Mouse (Mus musculus) midbrain, embryonic 15.5 days (tissue): ENCODE data around the gene Ikzf2. TPM values are rescaled to one million over a fixed set of nuclear protein-coding genes. Genes with fewer than 3 reads are reported as not detected.

ENCODE experiments used
- ATAC-seq: fragments of 200-750 bp; cut with Nextera tagmentation; replicated peaks from 2 replicates; pipeline ENCODE4 v1.8.0; 2017; ENCODE audit warnings: moderate TSS enrichment
- H3K27ac ChIP-seq: fragments of 300-500 bp; sonication (generic); 2 replicates; pipeline ENCODE4 v1.5.1; 2015; ENCODE audit warnings: mild to moderate bottlenecking, inconsistent platforms
- H3K27me3 ChIP-seq: fragments of 300-500 bp; sonication (generic); replicated peaks from 2 replicates; pipeline ENCODE4 v1.6.1; 2015; ENCODE audit warnings: inconsistent platforms
- H3K36me3 ChIP-seq: fragments of 300-500 bp; sonication (generic); replicated peaks from 2 replicates; pipeline ENCODE4 v1.6.1; 2015; ENCODE audit warnings: inconsistent platforms
- H3K4me1 ChIP-seq: fragments of 300-500 bp; sonication (generic); 2 replicates; pipeline ENCODE4 v1.6.1; 2015; ENCODE audit warnings: inconsistent platforms
- H3K4me2 ChIP-seq: fragments of 300-500 bp; sonication (generic); 2 replicates; pipeline ENCODE4 v1.6.1; 2015; ENCODE audit warnings: inconsistent platforms, mild to moderate bottlenecking, moderate library complexity
- H3K4me3 ChIP-seq: fragments of 300-500 bp; sonication (generic); 2 replicates; pipeline ENCODE4 v1.5.1; 2015; ENCODE audit warnings: mild to moderate bottlenecking, inconsistent platforms
- H3K9ac ChIP-seq: fragments of 300-500 bp; sonication (generic); 2 replicates; pipeline ENCODE4 v1.6.1; 2015; ENCODE audit warnings: mild to moderate bottlenecking, inconsistent platforms
- H3K9me3 ChIP-seq: fragments of 300-500 bp; sonication (generic); 2 replicates; pipeline ENCODE4 v1.6.1; 2016; ENCODE audit warnings: inconsistent platforms
- WGBS: fragments of 180-500 bp; shearing (Covaris S2); methylation state at CpG from one replicate; pipeline ENCODE4 v1.1.7; 2015; ENCODE audit warnings: mixed read lengths; 5-methylcytosine and 5-hydroxymethylcytosine counted together
- polyA plus RNA-seq: library from polyadenylated mRNA; unstranded; fragments of >200 nt; fragmentation: Nextera tagmentation; extraction: Ambion mirVana; gene quantifications from 2 replicates; pipeline ENCODE4 v1.2.1, GENCODE M21; 2015

Gene Ikzf2
- polyA plus RNA-seq, 1 experiment from 2014 or later = 4.4 TPM

GRCm38 (mm10) chr1:69612076-69612475 is 75.0 kb downstream of the Ikzf2 start:
- no peaks in the 10 kb centered on the region for H3K4me1 ChIP-seq
- WGBS = 94% methylated on average over 5 of the region's 5 CpGs
- no peaks in the 10 kb centered on the region; the same call in 1 of the 2 replicates for H3K9me3 ChIP-seq
- H3K4me2 ChIP-seq = no peak overlapping the region
- H3K4me3 ChIP-seq = no peak overlapping the region
- H3K27ac ChIP-seq = no peak overlapping the region
- no peaks in the 10 kb centered on the region for H3K36me3 ChIP-seq
- H3K27me3 ChIP-seq = no peaks in the 10 kb centered on the region
- H3K9ac ChIP-seq = no peak overlapping the region
- no peak for ATAC-seq

GRCm38 (mm10) chr1:69611204-69611725 is 75.8 kb downstream of the Ikzf2 start:
- Histone ChIP-seq H3K27ac (no peak overlapping the region), H3K36me3 (no peaks in the 10 kb centered on the region), H3K9ac (no peak overlapping the region), H3K4me3 (no peak overlapping the region), H3K9me3 (no peaks in the 10 kb centered on the region; the same call in 1 of the 2 replicates), H3K4me2 (no peak overlapping the region), H3K27me3 (no peaks in the 10 kb centered on the region), H3K4me1 (no peaks in the 10 kb centered on the region)
- ATAC-seq = no peak
- 92% methylated on average over 4 of the region's 4 CpGs for WGBS

GRCm38 (mm10) chr1:69610791-69611190 is 76.3 kb downstream of the Ikzf2 start:
- Histone ChIP-seq H3K36me3 (no peaks in the 10 kb centered on the region), H3K9ac (no peak overlapping the region), H3K4me2 (no peak overlapping the region), H3K4me3 (no peak overlapping the region), H3K27me3 (no peaks in the 10 kb centered on the region), H3K27ac (no peak overlapping the region), H3K4me1 (no peaks in the 10 kb centered on the region), H3K9me3 (no peaks in the 10 kb centered on the region; the same call in 1 of the 2 replicates)
- no peak for ATAC-seq
- 81% methylated on average over 7 of the region's 7 CpGs for WGBS

- Histone ChIP-seq H3K4me2 (no peak overlapping the region), H3K9ac (no peak overlapping the region), H3K4me3 (no peak overlapping the region), H3K36me3 (no peaks in the 10 kb centered on the region), H3K4me1 (no peaks in the 10 kb centered on the region), H3K9me3 (no peaks in the 10 kb centered on the region; the same call in 1 of the 2 replicates), H3K27me3 (no peaks in the 10 kb centered on the region), H3K27ac (no peak overlapping the region)
- no peak for ATAC-seq
- 87% methylated on average over 5 of the region's 5 CpGs for WGBS
Observed at GRCm38 (mm10) chr1:69608846-69609245, 78.2 kb downstream of the Ikzf2 start.

- H3K4me1 ChIP-seq = no peaks in the 10 kb centered on the region
- no peaks in the 10 kb centered on the region for H3K27me3 ChIP-seq
- no peaks in the 10 kb centered on the region for H3K9me3 ChIP-seq
- no peak overlapping the region for H3K27ac ChIP-seq
- no peak overlapping the region for H3K4me3 ChIP-seq
- H3K4me2 ChIP-seq = no peak overlapping the region
- no peak for ATAC-seq
- WGBS = 97% methylated on average over 1 of the region's 1 CpGs
- no peak overlapping the region for H3K9ac ChIP-seq
- H3K36me3 ChIP-seq = no peaks in the 10 kb centered on the region
Observed at GRCm38 (mm10) chr1:69606844-69607243, 80.2 kb downstream of the Ikzf2 start.

GRCm38 (mm10) chr1:69604213-69604612 is 82.8 kb downstream of the Ikzf2 start:
- H3K9ac ChIP-seq = no peak overlapping the region
- H3K9me3 ChIP-seq = no peaks in the 10 kb centered on the region
- no peak overlapping the region for H3K27ac ChIP-seq
- H3K36me3 ChIP-seq = no peaks in the 10 kb centered on the region
- ATAC-seq = no peak
- WGBS = 44% methylated on average over 3 of the region's 3 CpGs
- no peak overlapping the region for H3K4me2 ChIP-seq
- H3K27me3 ChIP-seq = no peaks in the 10 kb centered on the region
- H3K4me3 ChIP-seq = no peak overlapping the region
- no peaks in the 10 kb centered on the region for H3K4me1 ChIP-seq

GRCm38 (mm10) chr1:69600954-69601353 is 86.1 kb downstream of the Ikzf2 start:
- Histone ChIP-seq H3K9me3 (no peaks in the 10 kb centered on the region), H3K4me1 (no peaks in the 10 kb centered on the region), H3K27me3 (no peaks in the 10 kb centered on the region), H3K27ac (no peak overlapping the region), H3K9ac (no peak overlapping the region), H3K36me3 (no peaks in the 10 kb centered on the region), H3K4me2 (no peak overlapping the region), H3K4me3 (no peak overlapping the region)
- 77% methylated on average over 1 of the region's 1 CpGs for WGBS
- no peak for ATAC-seq

- WGBS = 93% methylated on average over 12 of the region's 12 CpGs
Observed at GRCm38 (mm10) chr1:69599074-69599772, 87.8 kb downstream of the Ikzf2 start.

GRCm38 (mm10) chr1:69591889-69592288 is 95.2 kb downstream of the Ikzf2 start:
- no peaks in the 10 kb centered on the region for H3K9me3 ChIP-seq
- H3K4me3 ChIP-seq = no peak overlapping the region
- H3K9ac ChIP-seq = no peak overlapping the region
- no peak for ATAC-seq
- 63% methylated on average over 6 of the region's 6 CpGs for WGBS
- H3K27ac ChIP-seq = no peak overlapping the region
- H3K27me3 ChIP-seq = no peaks in the 10 kb centered on the region
- H3K36me3 ChIP-seq = no peaks in the 10 kb centered on the region
- H3K4me2 ChIP-seq = no peak overlapping the region
- H3K4me1 ChIP-seq = 0 out of 2 replicates have a peak, but pooled peaks cover 9% of the 10 kb centered on the region

More at GRCm38 (mm10) chr1:69599074-69599772, 87.8 kb downstream of the Ikzf2 start:
- ATAC-seq = no peak
- H3K27me3 ChIP-seq = no peaks in the 10 kb centered on the region
- no peaks in the 10 kb centered on the region for H3K4me1 ChIP-seq
- H3K36me3 ChIP-seq = no peaks in the 10 kb centered on the region
- H3K9me3 ChIP-seq = no peaks in the 10 kb centered on the region
- H3K4me2 ChIP-seq = no peak overlapping the region
- no peak overlapping the region for H3K9ac ChIP-seq
- H3K4me3 ChIP-seq = no peak overlapping the region
- no peak overlapping the region for H3K27ac ChIP-seq

GRCm38 (mm10) chr1:69591328-69591801 is 95.7 kb downstream of the Ikzf2 start:
- no peak overlapping the region for H3K4me3 ChIP-seq
- no peaks in the 10 kb centered on the region for H3K36me3 ChIP-seq
- H3K4me1 ChIP-seq = 0 out of 2 replicates have a peak, but pooled peaks cover 9% of the 10 kb centered on the region

GRCm38 (mm10) chr1:69585546-69585945 is 101.5 kb downstream of the Ikzf2 start:
- 73% methylated on average over 2 of the region's 2 CpGs for WGBS
- H3K27me3 ChIP-seq = no peaks in the 10 kb centered on the region
- no peak for ATAC-seq
- no peak overlapping the region for H3K4me2 ChIP-seq
- H3K36me3 ChIP-seq = no peaks in the 10 kb centered on the region
- H3K4me1 ChIP-seq = no peaks in the 10 kb centered on the region
- no peak overlapping the region for H3K27ac ChIP-seq
- H3K9ac ChIP-seq = no peak overlapping the region
- no peaks in the 10 kb centered on the region for H3K9me3 ChIP-seq
- no peak overlapping the region for H3K4me3 ChIP-seq

More at GRCm38 (mm10) chr1:69591328-69591801, 95.7 kb downstream of the Ikzf2 start:
- no peaks in the 10 kb centered on the region for H3K27me3 ChIP-seq
- H3K4me2 ChIP-seq = no peak overlapping the region
- 50% methylated on average over 7 of the region's 7 CpGs for WGBS
- H3K9me3 ChIP-seq = no peaks in the 10 kb centered on the region
- no peak for ATAC-seq
- H3K9ac ChIP-seq = no peak overlapping the region
- no peak overlapping the region for H3K27ac ChIP-seq

- H3K27me3 ChIP-seq = no peaks in the 10 kb centered on the region
- H3K9me3 ChIP-seq = no peaks in the 10 kb centered on the region
- no peak overlapping the region for H3K4me2 ChIP-seq
- H3K4me1 ChIP-seq = no peaks in the 10 kb centered on the region
- no peak overlapping the region for H3K4me3 ChIP-seq
- no peaks in the 10 kb centered on the region for H3K36me3 ChIP-seq
- ATAC-seq = no peak
- no peak overlapping the region for H3K27ac ChIP-seq
- WGBS = 87% methylated on average over 5 of the region's 5 CpGs
- no peak overlapping the region for H3K9ac ChIP-seq
Observed at GRCm38 (mm10) chr1:69583932-69584659, 102.9 kb downstream of the Ikzf2 start.
